ENCODE assay signal across 18 mouse cellular contexts in the genomic region with DNA sequence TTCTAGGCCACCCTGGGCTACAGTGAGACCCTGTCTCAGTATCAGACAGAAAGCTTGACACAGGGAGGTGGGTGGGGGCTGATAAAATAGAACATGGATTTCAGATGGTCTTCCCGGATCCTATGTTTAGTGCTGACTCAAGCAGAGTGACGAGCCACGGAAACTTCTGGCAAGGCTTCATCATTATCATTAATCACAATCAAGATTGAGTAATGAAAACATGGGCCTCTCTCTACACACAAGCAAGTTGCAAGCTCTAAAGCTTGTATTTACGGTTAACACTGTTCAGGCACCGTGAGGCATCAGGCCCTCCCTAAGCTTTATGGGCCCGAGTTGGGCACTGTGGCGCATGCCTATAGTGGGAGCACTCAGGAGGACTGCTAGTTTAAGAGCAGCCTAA.
"Had no signal": no experiment of that assay in that cellular context is flagged by ENCODE, and none has a peak within 500 bp of the region (broad histone marks: within the 10 kb centered on the region; RNA-seq: fewer than 3 reads in every experiment).

No protein-coding gene starts in this region.

- H3K4me2 ChIP-seq: limb, embryonic 15.5 days; liver, embryonic 11.5 days; midbrain, embryonic 13.5 days; neural tube, embryonic 13.5 days; stomach, embryonic 15.5 days had no signal

- H3K4me3 ChIP-seq: limb, embryonic 15.5 days; midbrain, embryonic 10.5 days; midbrain, embryonic 13.5 days; myocyte; neural tube, embryonic 13.5 days; stomach, embryonic 15.5 days had no signal

- H3K9ac ChIP-seq: limb, embryonic 15.5 days; liver, embryonic 14.5 days; liver, postnatal 0 days; midbrain, embryonic 13.5 days; neural tube, embryonic 13.5 days; stomach, embryonic 15.5 days had no signal

- H3K9me3 ChIP-seq: limb, embryonic 15.5 days; midbrain, embryonic 10.5 days; midbrain, embryonic 13.5 days; neural tube, embryonic 13.5 days; stomach, embryonic 15.5 days had no signal

- ATAC-seq: intestine, postnatal 0 days; liver, postnatal 0 days; midbrain, embryonic 13.5 days; midbrain, embryonic 16.5 days had no signal

- H3K27ac ChIP-seq: liver, embryonic 14.5 days; midbrain, embryonic 10.5 days; midbrain, embryonic 13.5 days; neural tube, embryonic 13.5 days; stomach, embryonic 15.5 days had no signal

- DNase-seq: kidney, adult 2 months; kidney, postnatal 10 days; kidney, postnatal 4 days; left cerebral cortex, postnatal 4 days; liver, postnatal 0 days; retina, postnatal 1 day; right cerebral cortex, postnatal 25 days; spleen, adult 18-20 months had no signal

- H3K27me3 ChIP-seq: limb, embryonic 15.5 days; midbrain, embryonic 13.5 days; neural tube, embryonic 13.5 days; stomach, embryonic 15.5 days had no signal

- H3K36me3 ChIP-seq: limb, embryonic 15.5 days; midbrain, embryonic 13.5 days; neural tube, embryonic 13.5 days; stomach, embryonic 15.5 days had no signal
